Mouse (Mus musculus) forebrain, embryonic 12.5 days (tissue): Measurements from ENCODE around the gene Troap. TPM values are rescaled to one million over a fixed set of nuclear protein-coding genes. Genes with fewer than 3 reads are reported as not detected.

ENCODE experiments used
- ATAC-seq: fragments of 200-750 bp; cut with Nextera tagmentation; 2 replicates; pipeline ENCODE4 v1.8.0; 2017; ENCODE audit warnings: moderate TSS enrichment; ENCODE audit not compliant: low FRiP score
- H3K27ac ChIP-seq: fragments of 300-500 bp; sonication (generic); 2 replicates; pipeline ENCODE4 v1.5.1; 2016; ENCODE audit warnings: mild to moderate bottlenecking
- H3K27me3 ChIP-seq: fragments of 300-500 bp; sonication (generic); 2 replicates; pipeline ENCODE4 v1.6.1; 2016; ENCODE audit warnings: mild to moderate bottlenecking
- H3K36me3 ChIP-seq: fragments of 300-500 bp; sonication (generic); replicated peaks from 2 replicates; pipeline ENCODE4 v1.6.1; 2016; ENCODE audit warnings: mild to moderate bottlenecking
- H3K4me1 ChIP-seq: fragments of 300-500 bp; sonication (generic); 2 replicates; pipeline ENCODE4 v1.6.1; 2016
- H3K4me2 ChIP-seq: fragments of 300-500 bp; sonication (generic); 2 replicates; pipeline ENCODE4 v1.6.1; 2016; ENCODE audit warnings: mild to moderate bottlenecking, moderate library complexity
- H3K4me3 ChIP-seq: fragments of 300-500 bp; sonication (generic); replicated peaks from 2 replicates; pipeline ENCODE4 v1.5.1; 2016; ENCODE audit warnings: mild to moderate bottlenecking
- H3K9ac ChIP-seq: fragments of 300-500 bp; sonication (generic); 2 replicates; pipeline ENCODE4 v1.6.1; 2016; ENCODE audit warnings: mild to moderate bottlenecking
- H3K9me3 ChIP-seq: fragments of 300-500 bp; sonication (generic); 2 replicates; pipeline ENCODE4 v1.6.1; 2016
- WGBS: fragments of 180-500 bp; shearing (Covaris S2); methylation state at CpG from one replicate; pipeline ENCODE4 v1.1.7; 2016; 5-methylcytosine and 5-hydroxymethylcytosine counted together
- polyA plus RNA-seq: library from polyadenylated mRNA; unstranded; fragments of >200 nt; fragmentation: Nextera tagmentation; extraction: Ambion mirVana; gene quantifications from 2 replicates; pipeline ENCODE4 v1.2.1, GENCODE M21; 2016

Gene Troap
- polyA plus RNA-seq, 1 experiment from 2014 or later, result 48.3 TPM

DNA sequence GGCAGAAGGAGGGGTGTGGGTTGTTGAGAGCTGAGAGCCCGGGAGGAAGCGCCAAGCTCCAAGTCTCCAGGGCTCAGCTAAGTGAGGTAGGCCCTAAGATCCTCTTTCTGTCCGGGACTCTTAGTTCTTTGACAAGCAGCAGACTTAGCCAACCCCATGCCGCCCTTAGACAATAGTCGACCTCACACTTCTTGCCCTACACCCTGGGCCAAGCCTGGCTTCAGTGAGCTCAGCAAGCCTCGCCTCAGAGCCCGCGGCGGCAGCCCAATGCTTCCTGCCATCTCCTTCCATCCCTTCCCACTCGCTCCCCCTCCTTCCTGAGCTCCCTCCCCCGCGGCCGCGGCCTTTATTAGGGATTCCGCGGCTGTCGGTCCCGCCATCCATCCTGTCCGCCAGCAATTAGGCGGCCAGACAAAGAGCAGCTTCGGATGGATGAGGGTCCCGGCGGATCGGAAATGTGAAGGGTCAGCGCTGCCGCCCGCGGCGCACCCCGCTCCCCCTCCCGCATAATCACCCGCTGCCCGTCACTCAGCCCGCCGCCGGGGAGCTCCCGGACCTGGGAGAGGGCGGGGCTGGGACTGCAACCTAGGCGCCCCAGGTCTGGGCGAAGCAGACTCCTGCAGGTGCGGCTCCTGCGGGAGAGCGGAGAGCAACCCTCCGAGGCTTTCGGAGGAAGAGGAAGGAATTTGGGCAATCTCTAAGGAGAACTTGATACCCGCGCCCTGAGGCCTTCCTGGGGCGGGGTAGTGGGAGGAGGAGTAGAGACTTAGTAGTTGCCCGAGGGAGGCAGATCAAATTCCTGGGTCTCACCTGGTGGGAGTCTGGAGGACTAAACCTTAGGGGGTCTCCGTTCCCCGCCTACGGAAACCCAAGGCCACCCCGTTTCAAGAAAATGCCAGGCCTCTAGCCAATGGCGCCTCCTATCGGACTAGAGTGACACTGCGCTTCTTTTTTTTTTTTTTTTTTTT, 19.2 kb downstream of the Troap start:
- Histone ChIP-seq H3K4me3 (peak overlapping the region; percentile 47), H3K9ac (peak overlapping the region; percentile 57), H3K4me1 (peaks cover 81% of the 10 kb centered on the region), H3K36me3 (no peaks in the 10 kb centered on the region), H3K9me3 (no peaks in the 10 kb centered on the region), H3K27ac (peak overlapping the region; percentile 75), H3K27me3 (peaks cover 98% of the 10 kb centered on the region), H3K4me2 (peak overlapping the region; percentile 86)
- ATAC-seq, result peak; percentile 50
- 1% methylated on average over 56 of the region's 56 CpGs for WGBS

DNA sequence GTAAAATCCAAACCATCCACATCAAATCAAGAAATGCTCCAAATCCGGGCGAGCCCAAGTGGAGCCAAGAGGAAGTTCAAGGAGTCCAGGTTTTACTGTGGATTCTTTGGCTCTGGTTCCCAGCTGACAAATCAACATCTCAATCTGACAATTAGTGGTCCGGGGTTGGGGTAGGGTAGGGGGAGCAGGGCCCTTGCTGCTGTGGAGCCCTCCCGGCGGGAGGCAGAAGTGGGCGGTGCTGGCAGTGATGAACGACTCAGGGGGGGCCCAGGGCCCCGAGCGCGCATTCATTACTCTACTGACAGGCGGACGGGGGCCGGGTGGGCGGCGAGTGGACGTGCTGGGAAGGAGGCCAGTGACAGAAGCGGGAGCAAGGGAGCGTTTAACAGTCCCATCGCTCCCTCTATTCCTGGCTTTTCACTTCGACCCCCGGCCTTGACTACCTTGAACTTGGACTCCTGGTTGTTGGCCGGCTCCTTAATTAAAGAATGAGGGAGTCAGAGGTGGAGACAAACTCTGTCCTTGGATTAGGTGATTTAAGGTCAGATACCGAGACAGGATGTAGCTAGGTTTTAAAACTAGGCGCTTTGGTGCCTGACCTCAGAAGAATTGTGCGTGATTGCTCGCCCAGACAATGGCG, 20.4 kb downstream of the Troap start:
- H3K4me3 ChIP-seq, result peak overlapping the region; percentile 19; the same call in 1 of the 2 replicates

DNA sequence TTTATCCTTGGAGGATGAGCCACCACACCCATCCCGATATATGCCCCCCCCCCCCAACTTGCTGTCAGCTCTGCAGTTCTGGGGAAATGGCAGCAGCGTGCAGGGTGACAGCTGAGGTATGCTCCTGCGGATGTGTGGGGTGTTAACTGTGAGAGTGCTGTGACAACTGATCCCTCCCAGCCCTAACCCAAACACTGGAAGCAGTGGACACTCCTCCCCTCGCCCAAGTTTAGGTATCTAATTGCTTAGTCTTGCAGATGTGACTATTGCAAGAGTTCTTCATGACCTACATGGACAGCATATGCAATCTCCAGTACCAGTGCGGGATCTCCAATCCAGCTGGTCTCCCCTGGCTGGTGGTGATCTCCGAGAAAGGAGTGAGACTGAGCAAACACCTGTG, 21.0 kb downstream of the Troap start:
- Histone ChIP-seq H3K4me3 (no peak overlapping the region), H3K9me3 (no peaks in the 10 kb centered on the region), H3K4me2 (peak overlapping the region; percentile 39; the same call in 1 of the 2 replicates), H3K36me3 (no peaks in the 10 kb centered on the region), H3K4me1 (peaks cover 73% of the 10 kb centered on the region), H3K27me3 (peaks cover 98% of the 10 kb centered on the region), H3K9ac (no peak overlapping the region), H3K27ac (no peak overlapping the region)
- no peak for ATAC-seq
- WGBS, result 9% methylated on average over 6 of the region's 6 CpGs

More for the DNA sequence above, 20.4 kb downstream of the Troap start:
- Histone ChIP-seq H3K4me2 (peak overlapping the region; percentile 39), H3K9me3 (no peaks in the 10 kb centered on the region), H3K4me1 (peaks cover 80% of the 10 kb centered on the region), H3K36me3 (no peaks in the 10 kb centered on the region), H3K27ac (no peak overlapping the region), H3K9ac (no peak overlapping the region), H3K27me3 (peaks cover 98% of the 10 kb centered on the region)
- ATAC-seq, result peak; percentile 57
- under 1% methylated on average over 27 of the region's 27 CpGs for WGBS

DNA sequence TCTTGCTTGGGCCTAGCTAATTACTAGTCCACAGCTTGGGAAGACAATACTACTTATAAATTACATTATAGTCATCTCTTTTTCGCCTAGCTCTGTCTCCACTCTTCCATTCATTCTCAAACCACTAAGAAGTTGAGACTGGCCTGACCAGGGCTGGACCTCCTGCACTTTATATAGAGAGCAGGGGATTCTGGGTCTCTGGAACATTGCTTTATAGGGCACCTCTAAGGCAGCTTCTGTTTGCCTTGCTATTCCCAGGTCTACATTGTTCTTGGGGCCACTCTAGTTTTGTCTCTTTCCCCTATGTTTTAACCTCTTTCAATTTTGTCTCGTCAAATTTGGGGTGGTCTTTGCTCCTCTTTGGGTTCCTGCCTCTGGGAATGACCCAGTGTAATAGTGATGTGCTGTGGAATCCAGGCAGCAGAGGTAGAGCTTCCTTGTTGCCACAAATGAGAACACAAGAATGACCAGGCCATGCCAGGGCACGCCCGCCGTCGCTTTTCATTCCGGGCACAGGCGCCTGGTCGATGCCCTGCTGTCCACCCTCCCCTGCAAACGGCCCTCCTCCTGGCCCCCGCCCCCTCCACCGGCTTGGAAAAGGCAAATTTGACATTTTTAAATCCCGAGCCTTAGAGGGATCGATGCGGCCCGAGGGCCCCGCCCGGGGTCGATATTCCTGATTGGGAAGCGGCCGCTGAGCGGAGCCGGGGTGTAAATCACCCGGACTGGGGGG, 21.9 kb downstream of the Troap start:
- H3K9me3 ChIP-seq, result no peaks in the 10 kb centered on the region
- H3K4me1 ChIP-seq, result peaks cover 65% of the 10 kb centered on the region
- peak overlapping the region; percentile 73 for H3K4me2 ChIP-seq
- peak overlapping the region; percentile 55; the same call in 1 of the 2 replicates for H3K9ac ChIP-seq
- WGBS, result 2% methylated on average over 24 of the region's 24 CpGs
- no peak for ATAC-seq
- H3K27me3 ChIP-seq, result peaks cover 96% of the 10 kb centered on the region
- peak overlapping the region; percentile 42 for H3K4me3 ChIP-seq
- no peaks in the 10 kb centered on the region for H3K36me3 ChIP-seq
- no peak overlapping the region for H3K27ac ChIP-seq

DNA sequence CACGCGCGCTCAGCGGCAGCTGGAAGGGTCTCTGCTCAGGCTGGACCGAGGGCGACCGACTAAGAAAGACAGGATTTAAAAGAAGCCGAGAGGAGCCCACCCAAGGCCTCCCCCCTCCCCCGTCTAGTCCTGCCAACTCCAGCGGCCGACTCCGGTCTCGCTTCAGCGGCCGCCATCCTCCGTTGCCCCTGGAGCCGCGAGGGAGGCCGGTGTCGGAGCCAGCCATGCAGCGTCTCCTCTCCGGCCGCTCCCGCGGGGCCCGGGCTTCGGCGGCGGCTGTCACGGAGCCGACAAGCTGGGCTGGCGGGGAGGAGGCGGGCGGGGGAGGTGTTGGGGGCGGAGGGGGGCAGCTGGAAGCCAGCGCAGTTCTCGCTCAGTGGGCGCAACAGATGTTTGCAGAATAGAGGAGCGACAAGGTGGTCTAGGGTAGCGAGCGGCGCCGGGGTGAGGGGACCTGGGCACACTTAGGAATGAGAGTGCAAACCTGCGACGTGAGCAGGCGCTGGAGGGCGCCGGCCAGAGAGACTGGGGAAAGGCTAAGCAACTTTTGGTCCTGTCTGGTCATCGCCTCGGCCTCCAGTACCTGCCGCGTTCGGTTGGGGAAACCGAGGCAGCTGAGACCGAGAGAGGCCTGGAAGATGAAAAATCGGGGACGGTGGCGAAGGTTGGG, 22.6 kb downstream of the Troap start:
- under 1% methylated on average over 52 of the region's 58 CpGs for WGBS
- Histone ChIP-seq H3K4me3 (peak overlapping the region; percentile 42), H3K27ac (no peak overlapping the region), H3K9ac (peak overlapping the region; percentile 55; the same call in 1 of the 2 replicates), H3K4me1 (peaks cover 62% of the 10 kb centered on the region), H3K4me2 (peak overlapping the region; percentile 73), H3K27me3 (peaks cover 93% of the 10 kb centered on the region), H3K36me3 (no peaks in the 10 kb centered on the region), H3K9me3 (no peaks in the 10 kb centered on the region)
- ATAC-seq, result no peak

DNA sequence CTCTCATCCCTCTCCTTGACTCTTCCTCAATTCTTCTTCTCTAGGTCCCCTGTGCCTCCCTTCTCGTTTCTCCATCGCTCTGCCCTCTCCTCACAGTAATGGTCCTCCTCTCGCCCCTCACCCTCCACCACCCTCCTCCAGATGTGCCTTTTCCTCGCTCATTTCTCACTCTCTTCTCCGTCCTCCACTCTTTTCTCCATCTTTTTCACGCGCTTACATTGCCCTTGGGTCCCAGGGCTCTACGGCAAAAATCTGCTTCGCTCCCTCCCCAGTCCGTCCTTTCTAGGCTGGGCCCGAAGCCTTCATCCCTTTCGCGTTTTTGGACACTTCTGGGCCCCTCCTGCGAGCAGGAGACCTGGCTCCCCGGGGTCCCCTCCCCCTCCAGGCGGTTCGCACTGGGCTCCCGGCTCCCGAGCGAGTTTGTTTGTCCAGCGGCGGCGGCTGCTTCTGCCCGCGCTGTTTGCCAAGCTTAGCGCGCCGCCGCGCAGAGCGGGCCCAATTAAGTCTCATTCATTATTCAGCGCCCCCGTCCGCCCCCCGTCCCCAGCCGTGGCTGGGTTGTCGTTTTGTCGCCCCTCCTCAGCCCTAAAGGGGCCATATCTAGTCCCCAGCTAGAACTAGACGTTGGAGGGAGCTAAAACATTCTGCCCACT, 23.6 kb downstream of the Troap start:
- WGBS, result under 1% methylated on average over 39 of the region's 39 CpGs
- peaks cover 58% of the 10 kb centered on the region for H3K4me1 ChIP-seq
- no peaks in the 10 kb centered on the region for H3K9me3 ChIP-seq
- H3K4me2 ChIP-seq, result peak overlapping the region; percentile 73
- H3K36me3 ChIP-seq, result no peaks in the 10 kb centered on the region
- peaks cover 83% of the 10 kb centered on the region for H3K27me3 ChIP-seq
- peak overlapping the region; percentile 42 for H3K4me3 ChIP-seq
- ATAC-seq, result 0 out of 2 replicates have a peak, but pooled peaks have one; percentile 27
- 0 out of 2 replicates have a peak overlapping the region, but pooled peaks have one; percentile 1 for H3K27ac ChIP-seq
- peak overlapping the region; percentile 26 for H3K9ac ChIP-seq

DNA sequence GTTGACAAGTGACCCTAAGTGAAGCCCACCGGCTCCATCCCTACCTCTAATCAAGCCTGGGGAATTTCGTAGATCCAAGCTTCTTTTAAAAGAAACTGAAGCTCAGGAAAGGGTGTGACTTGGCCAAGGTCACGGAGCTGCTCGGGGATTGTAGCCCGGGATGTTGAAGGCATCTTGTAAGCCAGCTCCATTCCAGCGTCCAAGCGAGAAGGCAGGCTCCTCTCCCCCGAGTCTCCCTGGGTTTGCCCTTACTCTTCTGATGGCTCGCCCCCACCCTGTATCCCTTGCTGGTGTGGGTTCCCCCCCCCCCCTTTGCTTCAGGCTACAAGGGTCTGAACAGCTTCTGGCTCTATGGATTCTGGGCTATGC, 24.1 kb downstream of the Troap start:
- peaks cover 52% of the 10 kb centered on the region for H3K4me1 ChIP-seq
- 0 out of 2 replicates have a peak overlapping the region, but pooled peaks have one; percentile 26 for H3K9ac ChIP-seq
- no peak overlapping the region for H3K27ac ChIP-seq
- WGBS, result 1% methylated on average over 9 of the region's 9 CpGs
- peak overlapping the region; percentile 73 for H3K4me2 ChIP-seq
- peak overlapping the region; percentile 42 for H3K4me3 ChIP-seq
- H3K36me3 ChIP-seq, result no peaks in the 10 kb centered on the region
- H3K9me3 ChIP-seq, result no peaks in the 10 kb centered on the region
- ATAC-seq, result no peak
- peaks cover 78% of the 10 kb centered on the region for H3K27me3 ChIP-seq

DNA sequence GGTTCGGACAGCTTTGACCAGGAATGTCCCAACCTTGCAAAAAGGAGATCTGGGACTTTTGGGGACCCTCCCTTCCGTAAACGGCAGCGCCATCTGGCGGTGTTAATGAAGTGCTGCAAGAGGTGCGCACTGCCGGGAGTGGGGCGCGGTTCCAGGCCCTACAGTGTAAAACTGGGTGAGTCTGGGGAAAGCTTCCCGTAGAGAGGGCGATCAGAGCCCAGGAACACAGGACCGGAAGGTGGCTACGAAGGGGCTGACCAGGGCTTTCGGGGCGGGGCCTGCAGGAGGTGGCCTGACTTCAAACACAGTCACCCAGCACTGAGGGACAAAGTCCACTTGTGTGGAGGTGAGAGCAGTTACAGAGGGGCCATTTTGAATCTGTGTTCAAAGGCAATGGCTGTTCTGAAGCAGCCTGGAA, 24.8 kb downstream of the Troap start:
- Histone ChIP-seq H3K9me3 (no peaks in the 10 kb centered on the region), H3K36me3 (no peaks in the 10 kb centered on the region), H3K9ac (no peak overlapping the region), H3K4me2 (peak overlapping the region; percentile 73), H3K27ac (no peak overlapping the region), H3K4me1 (peaks cover 47% of the 10 kb centered on the region), H3K27me3 (peaks cover 73% of the 10 kb centered on the region), H3K4me3 (no peak overlapping the region; the same call in 1 of the 2 replicates)
- 1% methylated on average over 15 of the region's 15 CpGs for WGBS
- peak; percentile 41; the same call in 1 of the 2 replicates for ATAC-seq

DNA sequence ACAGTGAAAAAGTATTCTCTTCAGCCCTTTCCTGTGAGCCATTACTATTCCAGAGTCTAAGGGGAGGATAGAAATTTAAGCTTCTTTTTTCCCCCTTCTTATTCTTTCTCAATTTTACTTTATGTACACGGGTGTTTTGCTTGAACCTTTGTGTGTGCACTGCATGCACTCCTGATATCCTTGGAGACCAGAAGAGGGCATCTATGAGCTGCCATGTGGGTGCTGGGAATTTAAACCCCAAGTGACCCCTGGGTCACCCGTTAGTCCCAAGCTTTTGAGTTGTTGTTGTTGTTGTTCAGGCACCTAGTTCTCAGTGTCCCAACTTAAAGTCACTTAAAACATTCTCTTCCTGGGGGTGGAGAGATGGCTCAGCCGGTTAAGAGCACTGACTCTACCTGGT, 25.6 kb downstream of the Troap start:
- H3K36me3 ChIP-seq, result no peaks in the 10 kb centered on the region
- ATAC-seq, result no peak
- H3K27ac ChIP-seq, result no peak overlapping the region
- H3K4me2 ChIP-seq, result no peak overlapping the region
- 47% methylated on average over 3 of the region's 3 CpGs for whole genome bisulfite sequencing
- no peaks in the 10 kb centered on the region for H3K9me3 ChIP-seq
- no peak overlapping the region for H3K4me3 ChIP-seq
- peaks cover 42% of the 10 kb centered on the region for H3K4me1 ChIP-seq
- peaks cover 65% of the 10 kb centered on the region for H3K27me3 ChIP-seq
- H3K9ac ChIP-seq, result no peak overlapping the region

DNA sequence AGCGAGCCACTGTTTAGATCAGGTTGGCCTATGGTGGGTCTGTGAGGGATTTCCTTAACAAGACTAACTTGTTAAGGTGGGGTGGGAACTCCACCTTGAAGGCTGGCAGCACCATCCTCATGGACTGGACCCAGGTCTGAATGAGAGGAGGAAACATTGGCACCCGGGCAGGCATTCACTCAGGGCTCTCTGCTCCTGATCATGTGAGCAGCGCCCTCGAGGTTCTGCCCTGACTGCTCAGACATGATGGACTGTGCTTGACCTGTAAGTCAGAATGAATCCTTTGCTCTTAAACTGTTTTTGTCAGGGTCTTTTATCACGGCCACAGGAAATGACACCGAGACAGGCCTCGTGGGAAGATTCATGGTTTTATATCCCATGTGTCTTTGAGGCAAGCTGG, 30.9 kb downstream of the Troap start:
- 90% methylated on average over 7 of the region's 7 CpGs for WGBS

DNA sequence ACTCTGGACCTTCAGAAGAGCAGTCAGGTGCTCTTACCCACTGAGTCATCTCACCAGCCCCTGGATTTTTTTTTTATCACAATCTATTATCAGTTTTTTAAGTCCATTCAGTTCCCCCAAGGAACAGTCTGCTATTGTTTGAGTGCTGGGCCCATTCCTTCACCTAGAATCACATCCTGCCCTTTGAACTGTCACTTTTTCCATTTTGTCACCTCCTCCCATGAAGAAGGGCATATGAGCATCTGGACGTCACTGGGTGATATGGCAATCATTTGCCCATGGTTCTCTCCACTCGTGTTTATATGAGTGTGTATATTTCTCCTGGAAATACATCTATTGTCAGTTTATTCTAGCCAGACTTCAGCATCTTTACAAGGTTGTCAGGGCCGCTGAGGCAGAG, 33.5 kb downstream of the Troap start:
- no peak overlapping the region for H3K4me2 ChIP-seq
- H3K9me3 ChIP-seq, result no peaks in the 10 kb centered on the region
- H3K4me1 ChIP-seq, result no peaks in the 10 kb centered on the region
- peaks cover 3% of the 10 kb centered on the region; the same call in 1 of the 2 replicates for H3K27me3 ChIP-seq
- WGBS, result 89% methylated on average over 3 of the region's 3 CpGs
- H3K27ac ChIP-seq, result no peak overlapping the region
- no peak overlapping the region for H3K4me3 ChIP-seq
- no peak for ATAC-seq
- no peak overlapping the region for H3K9ac ChIP-seq
- no peaks in the 10 kb centered on the region for H3K36me3 ChIP-seq

More for the DNA sequence above, 30.9 kb downstream of the Troap start:
- Histone ChIP-seq H3K27ac (no peak overlapping the region), H3K9me3 (no peaks in the 10 kb centered on the region), H3K36me3 (no peaks in the 10 kb centered on the region), H3K4me3 (no peak overlapping the region), H3K9ac (no peak overlapping the region), H3K4me2 (no peak overlapping the region), H3K4me1 (no peaks in the 10 kb centered on the region), H3K27me3 (peaks cover 16% of the 10 kb centered on the region)
- ATAC-seq, result no peak
